Mouse (Mus musculus) E14TG2a.4 (cell line): ENCODE results near the gene Srgn.

ENCODE experiments used
- H3K27me3 ChIP-seq: 2 replicates; pipeline ENCODE4 v1.6.1; 2014; ENCODE audit warnings: low read length, control low read depth; ENCODE audit not compliant: insufficient read depth
- H3K36me3 ChIP-seq: 2 replicates; pipeline ENCODE4 v1.6.1; 2014; ENCODE audit warnings: low read length, control low read depth; ENCODE audit not compliant: insufficient read depth
- H3K4me1 ChIP-seq: replicated peaks from 2 replicates; pipeline ENCODE4 v1.6.1; 2014; ENCODE audit warnings: low read depth, low read length, control low read depth
- H3K4me3 ChIP-seq: replicated peaks from 2 replicates; pipeline ENCODE4 v1.5.1; 2014; ENCODE audit warnings: mild to moderate bottlenecking, low read length
- H3K9me3 ChIP-seq: 2 replicates; pipeline ENCODE4 v1.6.1; 2014; ENCODE audit warnings: low read length, control low read depth
- CTCF ChIP-seq: conservative IDR thresholded peaks from 2 replicates; pipeline ENCODE4 v1.5.1; 2014; ENCODE audit warnings: low read length
- NANOG ChIP-seq: IDR thresholded peaks from 2 replicates; pipeline ENCODE4 v1.6.1; 2014; ENCODE audit warnings: borderline replicate concordance, low read length, mixed read lengths
- POU5F1 ChIP-seq: IDR thresholded peaks from 2 replicates; pipeline ENCODE4 v1.6.1; 2014; ENCODE audit warnings: low read length, borderline replicate concordance

Srgn gene

DNA sequence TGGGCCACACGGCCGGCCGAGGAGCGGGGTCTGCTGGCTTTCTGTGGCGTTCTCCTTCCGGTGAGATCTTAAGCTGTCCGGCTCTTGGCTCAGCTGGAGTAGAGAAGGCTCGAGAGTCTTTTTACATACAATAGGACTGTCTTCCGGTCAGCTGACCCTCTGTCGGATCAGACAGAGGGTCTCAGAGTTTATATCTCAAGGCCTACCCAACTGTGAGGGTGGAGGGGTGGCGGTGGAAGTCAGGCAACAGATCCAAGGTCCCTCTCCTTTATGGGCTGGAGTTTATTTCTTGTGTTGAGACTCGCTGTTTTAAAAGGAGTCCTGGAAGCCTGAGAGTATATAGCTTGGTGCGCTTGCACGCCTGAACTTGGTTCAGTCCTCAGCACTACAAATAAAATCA, at the start of gene Srgn:
Srgn (minus strand) TSS at position 101 of the 400 bp plus-strand sequence.
- no peaks in the 10 kb centered on the region for H3K27me3 ChIP-seq
- no peaks in the 10 kb centered on the region for H3K36me3 ChIP-seq
- no peaks in the 10 kb centered on the region for H3K9me3 ChIP-seq
- peaks cover 7% of the 10 kb centered on the region; the same call in 1 of the 2 replicates for H3K4me1 ChIP-seq
- H3K4me3 ChIP-seq = no peak within 1 kb of the TSS
- TF ChIP-seq CTCF = no peak
- no peak for TF ChIP-seq NANOG
- no peak for TF ChIP-seq POU5F1

DNA sequence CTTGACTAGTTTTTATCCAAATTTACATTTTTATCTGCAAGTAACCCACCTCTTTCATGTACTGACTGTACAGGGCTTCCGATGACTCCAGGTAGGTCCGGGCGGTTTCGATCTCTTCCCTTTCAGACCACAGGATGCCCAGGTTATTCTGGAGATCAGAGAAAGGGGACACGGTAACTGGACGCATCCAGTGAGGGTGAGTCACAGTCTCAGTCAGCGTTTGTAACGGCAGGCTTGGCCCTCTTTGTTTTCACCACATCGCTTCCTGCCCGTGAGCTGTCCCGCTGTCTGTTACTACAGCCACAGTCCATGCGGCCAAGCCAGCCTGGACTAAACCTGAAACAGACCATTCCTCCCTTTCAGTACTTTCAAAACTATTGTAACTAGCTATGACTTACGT, 47.8 kb upstream of the Srgn start:
- Histone ChIP-seq H3K36me3 (peaks cover 58% of the 10 kb centered on the region), H3K4me1 (peaks cover 22% of the 10 kb centered on the region), H3K9me3 (no peaks in the 10 kb centered on the region), H3K27me3 (no peaks in the 10 kb centered on the region), H3K4me3 (no peak overlapping the region)
- TF ChIP-seq CTCF = no peak
- no peak for TF ChIP-seq POU5F1
- no peak for TF ChIP-seq NANOG

- Histone ChIP-seq H3K4me3 (no peak overlapping the region), H3K36me3 (peaks cover 85% of the 10 kb centered on the region), H3K4me1 (no peaks in the 10 kb centered on the region; the same call in 1 of the 2 replicates), H3K9me3 (no peaks in the 10 kb centered on the region), H3K27me3 (no peaks in the 10 kb centered on the region)
- TF ChIP-seq POU5F1 (no peak), NANOG (no peak), CTCF (no peak)
Measured at GRCm38 (mm10) chr10:62570126-62570871, 43.0 kb upstream of the Srgn start.

- H3K36me3 ChIP-seq = peaks cover 83% of the 10 kb centered on the region
- no peak overlapping the region for H3K4me3 ChIP-seq
- no peak for TF ChIP-seq NANOG
- no peak for TF ChIP-seq CTCF
- no peak for TF ChIP-seq POU5F1
- no peaks in the 10 kb centered on the region for H3K27me3 ChIP-seq
- H3K9me3 ChIP-seq = no peaks in the 10 kb centered on the region
- H3K4me1 ChIP-seq = no peaks in the 10 kb centered on the region; the same call in 1 of the 2 replicates
Measured at GRCm38 (mm10) chr10:62568861-62569260, 41.6 kb upstream of the Srgn start.

- TF ChIP-seq CTCF (peak; percentile 57), NANOG (no peak)
- peaks cover 7% of the 10 kb centered on the region for H3K4me1 ChIP-seq
- no peaks in the 10 kb centered on the region for H3K9me3 ChIP-seq
- peaks cover 44% of the 10 kb centered on the region for H3K36me3 ChIP-seq
- no peaks in the 10 kb centered on the region for H3K27me3 ChIP-seq
- H3K4me3 ChIP-seq = no peak overlapping the region
Measured at GRCm38 (mm10) chr10:62557736-62558135, 30.5 kb upstream of the Srgn start.

DNA sequence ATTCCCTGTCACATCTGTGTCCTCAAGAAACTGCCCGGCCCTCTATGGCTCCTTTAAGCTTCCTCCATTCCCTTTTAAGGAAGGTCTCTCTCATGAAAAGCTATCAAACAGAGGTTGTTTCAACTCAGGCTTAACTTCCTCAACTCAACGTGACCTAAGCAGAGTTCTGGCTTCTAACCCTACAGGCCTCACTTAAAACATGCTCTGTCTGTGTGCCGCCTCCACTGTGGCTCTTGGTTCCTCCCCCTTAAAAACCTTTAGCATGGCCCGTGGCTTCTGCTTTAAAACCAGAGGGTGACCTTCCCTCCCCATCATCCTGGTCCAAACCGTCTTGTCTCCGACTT, 29.3 kb upstream of the Srgn start:
- H3K9me3 ChIP-seq = no peaks in the 10 kb centered on the region
- TF ChIP-seq NANOG (no peak), POU5F1 (no peak), CTCF (no peak)
- H3K4me3 ChIP-seq = no peak overlapping the region
- no peaks in the 10 kb centered on the region for H3K27me3 ChIP-seq
- peaks cover 32% of the 10 kb centered on the region for H3K36me3 ChIP-seq
- peaks cover 7% of the 10 kb centered on the region for H3K4me1 ChIP-seq

DNA sequence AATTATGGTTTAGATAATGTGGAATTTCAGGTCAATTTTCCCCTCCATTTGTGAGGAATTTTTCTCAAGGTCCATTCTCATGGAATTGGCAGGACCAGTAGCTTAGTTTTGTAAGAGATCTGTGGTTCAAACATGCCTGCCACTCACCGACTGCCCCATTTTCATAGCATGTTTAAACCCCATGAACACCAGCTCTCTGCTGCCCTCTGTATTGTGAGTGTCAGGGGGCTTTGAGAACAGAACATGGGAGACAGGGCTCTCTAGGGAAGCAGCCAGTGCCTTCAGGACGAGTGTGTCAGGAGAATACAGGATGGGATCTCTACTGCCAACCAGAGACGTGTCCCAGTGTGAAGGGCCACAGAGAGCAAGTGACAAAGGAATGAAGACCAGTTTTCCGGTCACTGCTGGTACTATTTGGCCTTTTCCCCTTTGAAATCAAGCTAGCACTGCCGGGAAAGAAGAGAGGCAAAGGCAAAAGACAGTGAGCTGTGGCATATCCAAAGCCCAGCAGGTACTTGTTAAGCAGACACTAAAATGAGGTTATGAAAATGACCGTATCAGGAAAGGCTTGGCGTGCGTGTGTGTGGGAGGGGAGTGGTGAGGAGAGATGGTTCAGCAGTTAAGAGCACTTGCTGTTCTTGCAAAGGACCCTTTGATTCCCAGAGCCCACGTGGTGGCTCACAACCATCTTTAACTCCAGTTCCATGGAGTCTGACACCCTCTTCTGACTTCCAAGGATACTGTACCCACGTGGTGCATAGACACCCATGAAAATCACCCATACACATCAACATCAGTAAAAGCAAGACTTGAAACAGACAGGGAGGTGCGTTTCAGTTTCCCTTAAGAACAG, 28.7 kb upstream of the Srgn start:
- H3K9me3 ChIP-seq = no peaks in the 10 kb centered on the region
- H3K4me3 ChIP-seq = no peak overlapping the region
- peaks cover 28% of the 10 kb centered on the region for H3K36me3 ChIP-seq
- TF ChIP-seq POU5F1 = no peak
- peaks cover 7% of the 10 kb centered on the region for H3K4me1 ChIP-seq
- H3K27me3 ChIP-seq = no peaks in the 10 kb centered on the region

DNA sequence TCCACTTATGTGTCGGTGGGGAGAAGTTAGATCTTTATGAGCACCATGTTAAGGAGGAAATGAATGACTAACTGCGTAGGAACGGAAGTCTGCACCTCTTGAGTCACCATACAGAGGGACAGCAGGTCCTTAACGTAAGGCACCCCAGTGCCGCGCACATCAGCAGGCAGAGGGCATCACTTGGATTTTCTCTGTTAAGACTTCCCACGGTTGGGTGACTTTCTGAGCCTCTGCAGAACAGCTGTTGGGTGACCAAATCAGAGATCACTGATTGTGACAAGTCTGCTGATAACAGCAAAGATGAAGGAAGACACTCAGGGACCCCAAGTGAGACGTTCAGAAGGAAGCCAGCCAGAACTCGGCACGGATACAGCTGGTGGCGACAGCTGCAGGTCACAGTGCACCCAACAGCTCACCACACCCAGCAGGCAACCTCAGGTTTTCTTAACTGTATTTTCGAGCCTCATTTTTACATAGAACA, 26.4 kb upstream of the Srgn start:
- Histone ChIP-seq H3K4me1 (peaks cover 13% of the 10 kb centered on the region), H3K36me3 (peaks cover 6% of the 10 kb centered on the region), H3K27me3 (0 out of 2 replicates have a peak, but pooled peaks cover 2% of the 10 kb centered on the region), H3K9me3 (no peaks in the 10 kb centered on the region), H3K4me3 (no peak overlapping the region)
- TF ChIP-seq POU5F1 = no peak
- no peak for TF ChIP-seq CTCF
- no peak for TF ChIP-seq NANOG

DNA sequence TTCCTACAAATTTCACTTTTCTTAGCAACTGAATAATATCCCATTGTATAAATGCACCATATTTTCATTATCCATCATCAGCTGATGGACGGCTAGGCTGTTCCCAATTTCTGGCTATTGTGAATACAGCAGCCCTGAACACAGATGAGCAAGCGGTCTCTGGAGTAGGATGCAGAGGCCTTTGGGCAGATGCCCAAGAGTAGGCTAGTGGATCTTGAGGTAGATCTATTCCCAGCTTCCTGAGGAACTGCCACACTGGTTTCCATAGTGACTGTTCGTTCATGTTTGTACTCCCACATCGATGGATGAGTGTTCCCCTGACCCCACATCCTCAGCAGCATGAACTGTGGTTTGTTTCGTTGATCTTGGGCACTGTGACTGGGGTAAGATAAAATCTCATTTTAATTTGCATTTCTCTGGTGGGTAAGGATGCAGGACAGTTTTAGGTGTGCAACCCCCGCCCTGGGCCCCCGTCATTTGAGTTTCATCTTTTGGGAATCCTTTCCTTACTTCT, 23.6 kb upstream of the Srgn start:
- H3K9me3 ChIP-seq = no peaks in the 10 kb centered on the region
- 0 out of 2 replicates have a peak, but pooled peaks cover 3% of the 10 kb centered on the region for H3K27me3 ChIP-seq
- no peak for TF ChIP-seq CTCF
- TF ChIP-seq POU5F1 = no peak
- TF ChIP-seq NANOG = no peak

More for the DNA sequence above, 23.6 kb upstream of the Srgn start:
- Histone ChIP-seq H3K4me1 (peaks cover 13% of the 10 kb centered on the region), H3K4me3 (no peak overlapping the region), H3K36me3 (no peaks in the 10 kb centered on the region)
